Mouse (Mus musculus): ENCODE data around the gene 9630041A04Rik. TPM values are rescaled to one million over a fixed set of nuclear protein-coding genes. Genes with fewer than 3 reads are reported as not detected.

The 9630041A04Rik gene
- polyA plus RNA-seq, 1 experiment from 2014 or later: 0.35 TPM

DNA sequence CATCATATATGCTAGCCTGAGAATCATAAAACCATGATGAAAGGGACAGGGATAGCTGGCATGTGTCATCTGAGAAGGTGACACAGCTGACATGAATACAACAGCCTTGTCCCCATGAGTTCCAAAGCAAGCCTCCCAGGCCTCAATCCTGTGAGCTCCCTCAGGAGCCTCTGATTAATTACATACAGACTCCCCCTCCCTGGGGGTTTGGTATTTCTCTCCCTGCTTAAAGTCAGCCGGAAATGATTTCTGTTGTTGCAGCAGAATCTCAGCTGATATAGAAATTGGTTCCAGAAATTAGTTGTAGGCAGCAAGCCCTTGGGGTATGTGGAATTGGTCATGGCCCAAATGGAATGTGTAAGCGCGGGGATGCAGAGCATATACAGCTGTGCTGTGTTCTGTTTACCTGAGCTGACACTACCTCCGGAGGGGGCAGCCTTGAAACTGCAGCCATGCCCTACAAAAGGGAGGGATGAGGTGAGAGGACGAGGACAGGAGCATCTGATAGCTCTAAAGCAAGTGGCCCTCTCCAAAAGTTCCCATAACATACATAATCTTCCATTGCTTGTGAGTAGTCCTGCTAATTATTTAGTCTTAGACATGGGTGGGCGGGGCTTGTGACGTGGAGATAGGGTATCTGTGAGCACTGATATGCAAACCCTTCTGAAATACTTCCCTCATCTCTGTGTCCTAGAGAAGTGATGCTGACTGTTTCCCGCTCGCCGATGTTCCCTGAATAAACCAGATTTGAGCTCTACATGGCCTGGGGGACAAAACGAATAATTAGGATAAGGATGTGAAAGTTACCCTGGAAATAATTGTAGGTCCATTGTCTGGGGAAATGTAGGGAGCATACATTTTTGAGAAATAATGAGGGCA is 15.7 kb downstream of the 9630041A04Rik start:
- Histone ChIP-seq H3K9ac (no peak overlapping the region), H3K27ac (no peak overlapping the region), H3K36me3 (no peaks in the 10 kb centered on the region), H3K4me1 (peaks cover 3% of the 10 kb centered on the region; the same call in 1 of the 2 replicates), H3K9me3 (replicated peaks) (no peaks in the 10 kb centered on the region), H3K27me3 (no peaks in the 10 kb centered on the region), H3K4me2 (replicated peaks) (no peak overlapping the region), H3K4me3 (no peak overlapping the region)
- 75% methylated on average over 11 of the region's 11 CpGs for WGBS
- ATAC-seq (ENCODE audit: low FRiP score): no peak

DNA sequence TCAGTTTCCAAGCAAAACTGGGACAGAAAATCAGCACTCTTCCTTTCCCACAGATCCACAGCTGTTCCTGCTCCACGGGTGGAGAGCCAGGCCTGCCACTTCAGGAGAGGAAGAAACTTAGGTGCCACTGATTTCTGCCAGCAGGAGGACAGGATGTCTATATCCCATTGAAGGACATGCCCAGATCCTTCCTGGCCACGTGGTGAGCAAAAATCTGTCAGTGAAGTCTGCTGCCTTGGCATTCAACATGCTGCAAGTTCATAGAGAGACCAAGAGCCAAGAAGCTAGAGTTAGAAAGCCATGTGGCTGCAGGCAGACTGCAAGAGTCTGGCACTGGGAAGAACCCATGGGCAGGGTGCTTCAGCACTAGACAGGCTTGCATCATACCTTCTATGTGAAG is 21.7 kb downstream of the 9630041A04Rik start:
- no peaks in the 10 kb centered on the region for H3K9me3 ChIP-seq (replicated peaks)
- no peak for ATAC-seq (ENCODE audit: low FRiP score)
- no peak overlapping the region for H3K9ac ChIP-seq
- no peaks in the 10 kb centered on the region for H3K4me1 ChIP-seq
- no peaks in the 10 kb centered on the region for H3K36me3 ChIP-seq
- no peak overlapping the region for H3K4me3 ChIP-seq
- H3K4me2 ChIP-seq (replicated peaks): no peak overlapping the region
- no peak overlapping the region for H3K27ac ChIP-seq
- 69% methylated on average over 2 of the region's 2 CpGs for WGBS
- no peaks in the 10 kb centered on the region for H3K27me3 ChIP-seq

DNA sequence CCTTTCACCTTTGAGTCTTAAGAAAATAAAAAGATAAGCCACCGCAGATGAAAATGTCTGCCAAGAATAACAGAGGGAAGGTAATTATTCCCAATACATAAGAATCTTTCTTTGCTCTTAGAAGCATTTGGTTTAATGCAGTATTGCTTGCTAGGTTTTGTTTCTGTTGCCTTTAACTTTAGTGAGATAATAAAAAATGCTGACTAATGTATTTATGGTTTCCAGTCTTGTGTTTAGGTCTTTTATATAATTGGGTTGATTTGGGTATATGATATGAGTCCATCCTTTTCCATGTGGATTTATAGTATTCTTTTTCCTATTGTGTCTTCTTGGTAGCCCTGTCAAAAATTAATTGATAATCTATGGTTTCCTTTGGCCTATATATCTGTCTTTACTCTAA is 36.2 kb downstream of the 9630041A04Rik start:
- no peaks in the 10 kb centered on the region for H3K27me3 ChIP-seq
- ATAC-seq (ENCODE audit: low FRiP score): no peak

DNA sequence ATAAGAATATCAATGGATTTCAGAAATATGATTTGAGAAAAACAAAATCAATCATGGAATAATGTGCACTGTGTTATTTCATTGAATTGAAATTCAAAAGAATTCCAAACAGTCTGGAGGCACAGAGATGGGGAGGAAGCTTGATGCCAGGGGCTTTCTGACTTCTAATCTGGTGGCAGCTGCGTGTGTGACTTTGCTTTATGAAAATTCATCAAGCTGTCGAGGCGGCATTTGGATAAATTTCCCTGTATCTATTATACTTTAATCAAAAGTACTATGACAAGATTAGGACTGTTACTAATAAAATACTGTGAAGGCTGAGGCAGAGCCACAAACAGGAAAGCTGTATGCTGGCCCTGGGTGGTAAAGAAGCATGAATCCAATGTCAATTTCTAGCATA is 41.8 kb downstream of the 9630041A04Rik start:
- no peaks in the 10 kb centered on the region for H3K27me3 ChIP-seq
- no peak overlapping the region for H3K4me3 ChIP-seq
- H3K36me3 ChIP-seq: no peaks in the 10 kb centered on the region
- no peak overlapping the region for H3K4me2 ChIP-seq (replicated peaks)
- H3K4me1 ChIP-seq: peaks cover 7% of the 10 kb centered on the region
- no peak overlapping the region for H3K9ac ChIP-seq
- 69% methylated on average over 3 of the region's 3 CpGs for WGBS
- no peaks in the 10 kb centered on the region for H3K9me3 ChIP-seq (replicated peaks)
- H3K27ac ChIP-seq: no peak overlapping the region
- ATAC-seq (ENCODE audit: low FRiP score): no peak

More for the DNA sequence above, 36.2 kb downstream of the 9630041A04Rik start:
- no peak overlapping the region for H3K27ac ChIP-seq
- WGBS: 98% methylated on average over 1 of the region's 1 CpGs
- no peak overlapping the region for H3K4me2 ChIP-seq (replicated peaks)
- H3K9me3 ChIP-seq (replicated peaks): no peaks in the 10 kb centered on the region
- H3K36me3 ChIP-seq: no peaks in the 10 kb centered on the region
- no peaks in the 10 kb centered on the region for H3K4me1 ChIP-seq
- no peak overlapping the region for H3K4me3 ChIP-seq
- H3K9ac ChIP-seq: no peak overlapping the region

DNA sequence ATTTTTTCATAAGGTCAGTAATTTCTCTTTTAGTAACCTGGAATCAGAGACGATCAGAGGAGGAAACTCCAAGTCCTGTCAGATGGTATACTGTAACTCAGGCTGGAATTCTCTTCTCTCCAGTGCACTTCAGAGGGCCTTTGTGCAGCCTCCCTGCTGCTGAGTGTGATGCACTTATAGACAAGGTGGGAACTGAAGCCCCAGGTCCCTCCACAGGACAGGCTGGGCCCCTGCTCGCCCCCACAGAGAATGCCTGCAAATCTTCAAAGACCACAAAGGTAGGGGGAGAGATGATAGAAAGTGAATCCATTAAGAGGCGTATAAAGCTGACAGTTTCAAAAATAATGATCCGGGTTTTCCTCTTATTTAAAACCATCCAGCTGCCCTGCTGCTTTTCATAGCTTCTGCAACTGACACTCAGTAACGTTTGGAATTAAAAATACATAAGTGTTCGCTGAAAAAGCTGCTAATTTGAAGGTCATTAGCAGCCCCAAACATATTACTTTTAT is 46.2 kb downstream of the 9630041A04Rik start:
- Histone ChIP-seq H3K4me1 (peaks cover 27% of the 10 kb centered on the region), H3K27ac (no peak overlapping the region), H3K4me3 (no peak overlapping the region), H3K27me3 (no peaks in the 10 kb centered on the region), H3K9ac (no peak overlapping the region), H3K36me3 (no peaks in the 10 kb centered on the region), H3K4me2 (replicated peaks) (no peak overlapping the region), H3K9me3 (replicated peaks) (no peaks in the 10 kb centered on the region)
- ATAC-seq (ENCODE audit: low FRiP score): no peak
- WGBS: 55% methylated on average over 6 of the region's 6 CpGs

DNA sequence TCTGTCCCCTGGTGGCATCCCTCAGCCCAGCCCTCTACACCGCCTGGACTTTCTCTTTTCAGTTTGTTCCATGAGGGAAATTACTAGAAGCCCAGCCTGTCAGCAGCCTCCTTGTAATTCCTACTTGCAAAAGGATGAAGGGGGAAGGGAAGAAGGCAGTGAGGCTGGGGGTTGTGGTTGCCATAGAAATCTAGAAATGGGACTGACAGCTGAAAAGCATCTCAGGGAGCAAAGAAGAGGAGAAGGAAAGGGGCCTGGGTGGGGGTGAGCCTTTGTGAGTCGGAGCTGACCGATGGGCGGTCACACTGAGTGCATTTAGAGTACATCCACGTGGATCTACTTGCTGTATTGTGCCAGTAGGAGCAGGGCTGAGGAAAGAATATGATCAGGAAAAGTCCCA is 47.2 kb downstream of the 9630041A04Rik start:
- no peak overlapping the region for H3K9ac ChIP-seq
- 14% methylated on average over 5 of the region's 5 CpGs for WGBS
- no peaks in the 10 kb centered on the region for H3K9me3 ChIP-seq (replicated peaks)
- H3K27ac ChIP-seq: no peak overlapping the region; the same call in 1 of the 2 replicates
- H3K4me2 ChIP-seq (replicated peaks): no peak overlapping the region
- no peaks in the 10 kb centered on the region for H3K27me3 ChIP-seq
- H3K4me1 ChIP-seq: peaks cover 27% of the 10 kb centered on the region
- no peak overlapping the region for H3K4me3 ChIP-seq
- peak; percentile 77 for ATAC-seq (ENCODE audit: low FRiP score)
- no peaks in the 10 kb centered on the region for H3K36me3 ChIP-seq

DNA sequence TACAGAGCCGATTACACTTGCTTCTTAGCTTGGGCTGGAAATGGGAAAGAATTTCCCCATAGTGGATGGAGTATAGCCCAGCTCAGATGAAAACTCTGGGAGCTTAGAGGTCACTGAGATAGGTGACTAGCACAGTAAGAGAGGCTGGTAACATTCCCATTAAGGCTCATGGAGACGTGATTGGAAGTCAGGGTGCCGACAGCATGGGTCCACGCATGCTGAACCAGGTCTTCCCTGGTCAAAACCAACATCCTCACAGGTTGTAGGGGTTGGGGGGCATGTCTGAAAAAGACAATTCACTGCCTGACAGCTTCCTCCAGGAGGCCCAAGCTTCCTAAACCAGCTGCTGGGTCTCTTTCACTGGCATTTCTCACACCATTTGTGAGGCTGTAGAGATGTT is 47.9 kb downstream of the 9630041A04Rik start:
- no peak for ATAC-seq (ENCODE audit: low FRiP score)
- Histone ChIP-seq H3K4me3 (no peak overlapping the region), H3K9me3 (replicated peaks) (no peaks in the 10 kb centered on the region), H3K36me3 (no peaks in the 10 kb centered on the region), H3K27ac (no peak overlapping the region), H3K27me3 (no peaks in the 10 kb centered on the region), H3K4me2 (replicated peaks) (no peak overlapping the region), H3K4me1 (peaks cover 27% of the 10 kb centered on the region), H3K9ac (no peak overlapping the region)
- WGBS: 83% methylated on average over 4 of the region's 4 CpGs

DNA sequence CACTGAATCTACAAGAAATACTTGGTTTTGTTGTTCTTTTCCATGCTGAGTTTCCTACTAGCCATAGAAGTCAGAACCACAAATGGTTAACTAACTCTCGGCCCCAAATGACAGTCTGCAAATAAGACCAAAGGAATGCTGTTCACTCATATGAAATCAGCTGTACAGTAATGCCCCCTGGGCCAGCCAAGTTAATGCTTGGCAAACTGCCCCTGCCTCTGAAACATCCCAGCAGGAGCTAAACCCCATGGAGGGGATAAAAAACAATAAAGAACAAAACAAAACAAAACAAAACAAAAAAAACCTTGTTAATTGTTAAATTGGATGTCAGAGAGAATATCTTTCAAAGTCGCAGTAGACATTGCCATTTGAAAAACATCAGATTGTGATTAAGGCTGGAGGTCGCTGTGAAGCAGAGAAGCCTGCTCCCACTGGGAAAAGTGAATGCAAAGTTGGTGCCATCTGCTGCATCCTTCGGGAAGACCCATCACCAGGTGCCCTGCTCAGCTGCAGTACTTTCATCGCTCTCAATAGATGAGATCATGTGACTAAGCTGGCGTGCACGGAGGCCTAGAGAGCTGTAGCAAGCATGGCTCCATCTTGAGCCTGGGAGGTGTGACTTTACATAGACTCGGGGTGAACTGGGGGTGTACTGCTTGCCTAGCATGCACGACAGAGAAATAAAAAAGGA is 49.7 kb downstream of the 9630041A04Rik start:
- H3K27ac ChIP-seq: no peak overlapping the region

DNA sequence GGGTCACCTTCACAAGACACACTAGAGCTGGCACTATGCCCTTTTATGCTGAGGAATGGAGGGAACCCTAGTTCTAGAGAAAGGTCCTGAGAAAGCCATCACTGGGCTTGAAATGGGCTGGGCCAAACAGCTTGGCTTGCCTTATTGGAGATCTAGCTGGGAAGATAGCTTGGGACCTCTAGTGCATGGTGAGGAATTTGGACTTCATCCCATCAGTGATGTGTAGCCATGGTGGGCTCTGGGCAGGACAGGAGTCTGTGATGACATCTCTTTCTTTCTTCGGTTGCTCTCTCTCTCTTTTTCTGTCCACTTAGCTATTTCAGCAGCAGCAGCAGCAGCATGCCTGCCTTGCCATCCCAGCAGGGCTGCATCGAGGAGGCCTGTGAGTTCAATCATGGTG is 53.4 kb downstream of the 9630041A04Rik start:
- Histone ChIP-seq H3K36me3 (no peaks in the 10 kb centered on the region), H3K27ac (no peak overlapping the region), H3K4me3 (no peak overlapping the region), H3K4me2 (replicated peaks) (no peak overlapping the region), H3K9ac (no peak overlapping the region), H3K9me3 (replicated peaks) (no peaks in the 10 kb centered on the region), H3K4me1 (peaks cover 8% of the 10 kb centered on the region), H3K27me3 (no peaks in the 10 kb centered on the region)
- WGBS: 71% methylated on average over 2 of the region's 2 CpGs
- no peak for ATAC-seq (ENCODE audit: low FRiP score)

More for the DNA sequence above, 49.7 kb downstream of the 9630041A04Rik start:
- Histone ChIP-seq H3K4me1 (peaks cover 27% of the 10 kb centered on the region), H3K4me2 (replicated peaks) (no peak overlapping the region), H3K9me3 (replicated peaks) (no peaks in the 10 kb centered on the region), H3K9ac (no peak overlapping the region), H3K36me3 (no peaks in the 10 kb centered on the region), H3K4me3 (no peak overlapping the region), H3K27me3 (no peaks in the 10 kb centered on the region)
- ATAC-seq (ENCODE audit: low FRiP score): peak; percentile 61; the same call in 1 of the 2 replicates
- WGBS: 34% methylated on average over 9 of the region's 9 CpGs

DNA sequence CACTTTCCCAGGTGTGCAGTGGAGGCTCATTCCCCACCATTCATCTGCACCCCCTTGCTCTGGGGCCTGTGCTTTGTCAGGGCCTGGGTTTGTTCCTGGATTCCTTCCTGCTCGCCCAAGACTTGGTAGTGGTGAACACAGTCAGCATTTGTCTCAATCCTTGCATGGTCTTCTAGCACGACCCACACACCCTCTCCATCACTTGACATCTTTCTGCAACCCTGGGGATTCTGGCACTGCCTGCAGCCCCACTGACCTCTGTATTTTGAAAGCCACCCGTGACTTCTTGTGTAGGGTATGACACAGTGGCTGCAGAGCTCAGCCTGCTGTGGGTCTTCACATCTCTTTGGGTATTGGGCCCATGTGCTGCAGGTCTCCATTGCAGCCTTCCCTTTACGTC is 57.1 kb downstream of the 9630041A04Rik start:
- Histone ChIP-seq H3K9ac (no peak overlapping the region), H3K4me3 (no peak overlapping the region), H3K4me1 (no peaks in the 10 kb centered on the region), H3K27me3 (no peaks in the 10 kb centered on the region; the same call in 1 of the 2 replicates), H3K9me3 (replicated peaks) (no peaks in the 10 kb centered on the region), H3K36me3 (no peaks in the 10 kb centered on the region), H3K27ac (no peak overlapping the region), H3K4me2 (replicated peaks) (no peak overlapping the region)
- ATAC-seq (ENCODE audit: low FRiP score): no peak
- 83% methylated on average over 4 of the region's 4 CpGs for WGBS

DNA sequence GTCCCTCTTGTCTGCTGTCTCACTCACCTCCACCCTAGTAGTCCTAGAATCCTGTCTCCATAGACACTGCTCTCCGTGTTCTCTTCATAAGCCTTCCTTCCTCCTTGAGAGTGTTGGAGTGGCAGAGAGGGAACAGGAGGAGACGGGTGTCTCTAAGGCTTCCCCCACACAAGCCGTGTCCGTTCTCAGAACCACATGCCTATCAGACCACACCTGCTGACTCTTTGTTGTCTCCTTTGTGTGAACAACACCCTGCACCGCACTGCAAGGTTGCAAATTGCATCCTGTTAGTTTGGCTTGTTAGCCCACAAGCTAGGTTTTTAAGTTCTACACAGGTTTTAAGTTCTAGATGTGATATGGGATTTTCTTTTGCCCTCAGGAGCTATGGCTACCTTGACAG is 57.7 kb downstream of the 9630041A04Rik start:
- Histone ChIP-seq H3K9ac (no peak overlapping the region), H3K4me1 (no peaks in the 10 kb centered on the region), H3K36me3 (no peaks in the 10 kb centered on the region), H3K27ac (no peak overlapping the region), H3K27me3 (no peaks in the 10 kb centered on the region; the same call in 1 of the 2 replicates), H3K4me2 (replicated peaks) (no peak overlapping the region), H3K9me3 (replicated peaks) (no peaks in the 10 kb centered on the region), H3K4me3 (no peak overlapping the region)
- no peak for ATAC-seq (ENCODE audit: low FRiP score)
- 87% methylated on average over 5 of the region's 5 CpGs for WGBS

DNA sequence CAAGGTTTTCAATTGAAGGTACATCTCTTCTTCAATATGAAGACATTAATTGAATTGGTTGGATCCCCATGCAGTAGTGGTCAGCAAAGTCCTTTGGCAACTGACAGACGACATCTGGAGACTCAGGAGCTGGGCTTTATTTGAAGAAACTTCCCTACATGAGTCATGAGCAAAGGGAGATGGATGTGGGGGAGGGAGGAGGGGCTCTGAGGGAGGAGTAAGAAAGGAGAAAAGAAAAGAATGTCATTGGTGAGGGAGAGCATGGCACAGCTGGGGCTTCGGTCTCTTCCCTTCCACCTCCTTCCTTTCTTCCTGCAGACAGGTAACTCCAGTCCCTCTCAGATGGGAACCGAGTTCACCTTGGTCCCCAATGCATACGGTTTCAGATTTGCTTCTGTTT is 61.2 kb downstream of the 9630041A04Rik start:
- no peak for ATAC-seq (ENCODE audit: low FRiP score)
- no peak overlapping the region for H3K9ac ChIP-seq
- H3K4me2 ChIP-seq (replicated peaks): no peak overlapping the region
- no peak overlapping the region for H3K27ac ChIP-seq
- no peaks in the 10 kb centered on the region for H3K9me3 ChIP-seq (replicated peaks)
- no peaks in the 10 kb centered on the region for H3K36me3 ChIP-seq
- 70% methylated on average over 4 of the region's 4 CpGs for WGBS
- no peak overlapping the region for H3K4me3 ChIP-seq
- no peaks in the 10 kb centered on the region; the same call in 1 of the 2 replicates for H3K27me3 ChIP-seq
- no peaks in the 10 kb centered on the region for H3K4me1 ChIP-seq
